Mouse (Mus musculus) liver, postnatal 0 days (tissue): ENCODE data around the gene Igf2bp1. TPM values are rescaled to one million over a fixed set of nuclear protein-coding genes. Genes with fewer than 3 reads are reported as not detected.

ENCODE experiments used
- ATAC-seq: fragments of 200-750 bp; cut with Nextera tagmentation; 2 replicates; pipeline ENCODE4 v1.8.0; 2017; ENCODE audit warnings: mild to moderate bottlenecking, moderate library complexity
- DNase-seq: peaks from one replicate; pipeline ENCODE4 v3.0.0-alpha.2; 2016
- H3K27ac ChIP-seq: fragments of 300-500 bp; sonication (generic); 2 replicates; pipeline ENCODE4 v1.5.1; 2014; ENCODE audit warnings: antibody characterized with exemption, moderate library complexity, mild to moderate bottlenecking, low read depth
- H3K27me3 ChIP-seq: fragments of 300-500 bp; sonication (generic); 2 replicates; pipeline ENCODE4 v1.6.1; 2014; ENCODE audit warnings: low read length, control low read depth, mixed read lengths; ENCODE audit not compliant: insufficient read depth
- H3K36me3 ChIP-seq: fragments of 300-500 bp; sonication (generic); replicated peaks from 2 replicates; pipeline ENCODE4 v1.6.1; 2014; ENCODE audit warnings: mild to moderate bottlenecking, control low read depth, low read length, moderate library complexity, mixed read lengths; ENCODE audit not compliant: insufficient read depth
- H3K4me1 ChIP-seq: fragments of 300-500 bp; sonication (generic); 2 replicates; pipeline ENCODE4 v1.6.1; 2014; ENCODE audit warnings: antibody characterized with exemption, mild to moderate bottlenecking, control low read depth; ENCODE audit not compliant: insufficient read depth
- H3K4me2 ChIP-seq: fragments of 300-500 bp; sonication (generic); 2 replicates; pipeline ENCODE4 v1.6.1; 2014; ENCODE audit warnings: low read depth, mild to moderate bottlenecking, low read length, moderate library complexity, mixed read lengths
- H3K4me3 ChIP-seq: fragments of 300-500 bp; sonication (generic); 2 replicates; pipeline ENCODE4 v1.5.1; 2014; ENCODE audit warnings: low read depth, low read length
- H3K9ac ChIP-seq: fragments of 300-500 bp; sonication (generic); replicated peaks from 2 replicates; pipeline ENCODE4 v1.6.1; 2014; ENCODE audit warnings: mild to moderate bottlenecking, moderate library complexity
- H3K9me3 ChIP-seq: fragments of 300-500 bp; sonication (generic); 2 replicates; pipeline ENCODE4 v1.6.1; 2016; ENCODE audit warnings: mild to moderate bottlenecking, control low read depth, low read length, mixed read lengths
- CTCF ChIP-seq: sonication (generic); IDR thresholded peaks from 2 replicates; pipeline ENCODE4 v1.5.1; 2016; ENCODE audit warnings: antibody characterized with exemption, low read depth
- EP300 ChIP-seq: IDR thresholded peaks from 2 replicates; pipeline ENCODE4 v1.6.1; 2016; ENCODE audit warnings: antibody characterized with exemption, low read depth, mild to moderate bottlenecking
- WGBS: fragments of 180-500 bp; shearing (Covaris S2); extraction: QIAGEN DNeasy Blood & Tissue Kit; methylation state at CpG from one replicate; pipeline ENCODE4 v1.1.7; 2014; ENCODE audit not compliant: insufficient replicate concordance; 5-methylcytosine and 5-hydroxymethylcytosine counted together
- polyA plus RNA-seq: library from polyadenylated mRNA; unstranded; fragments of >200 nt; fragmentation: Nextera tagmentation; extraction: Ambion mirVana; gene quantifications from 2 replicates; pipeline ENCODE4 v1.2.1, GENCODE M21; 2015

The Igf2bp1 gene
- polyA plus RNA-seq, 1 experiment from 2014 or later: 2.8 TPM

GRCm38 (mm10) chr11:96044803-96045567 lies 39.2 kb upstream of the Igf2bp1 start:
- ATAC-seq (peak; percentile 69), DNase-seq (no peak)
- TF ChIP-seq CTCF (no peak), EP300 (no peak)
- no peaks in the 10 kb centered on the region for H3K9me3 ChIP-seq
- no peak overlapping the region for H3K4me3 ChIP-seq
- H3K27ac ChIP-seq: no peak overlapping the region
- peaks cover 55% of the 10 kb centered on the region for H3K36me3 ChIP-seq
- no peak overlapping the region for H3K4me2 ChIP-seq
- no peaks in the 10 kb centered on the region for H3K27me3 ChIP-seq
- no peak overlapping the region for H3K9ac ChIP-seq
- WGBS: 85% methylated on average over 11 of the region's 11 CpGs
- H3K4me1 ChIP-seq: peaks cover 2% of the 10 kb centered on the region; the same call in 1 of the 2 replicates

GRCm38 (mm10) chr11:96038560-96038959 lies 32.8 kb upstream of the Igf2bp1 start:
- no peak for ATAC-seq
- Histone ChIP-seq H3K4me2 (no peak overlapping the region), H3K9ac (no peak overlapping the region), H3K4me1 (peaks cover 12% of the 10 kb centered on the region), H3K9me3 (no peaks in the 10 kb centered on the region), H3K36me3 (peaks cover 24% of the 10 kb centered on the region), H3K27ac (no peak overlapping the region), H3K27me3 (no peaks in the 10 kb centered on the region), H3K4me3 (no peak overlapping the region)
- 48% methylated on average over 1 of the region's 1 CpGs for WGBS
- DNase-seq: no peak
- TF ChIP-seq EP300: no peak
- TF ChIP-seq CTCF: no peak

GRCm38 (mm10) chr11:96037499-96037898 lies 31.8 kb upstream of the Igf2bp1 start:
- Histone ChIP-seq H3K4me3 (no peak overlapping the region), H3K36me3 (peaks cover 20% of the 10 kb centered on the region), H3K4me2 (no peak overlapping the region), H3K27ac (no peak overlapping the region), H3K4me1 (peaks cover 12% of the 10 kb centered on the region), H3K9me3 (no peaks in the 10 kb centered on the region), H3K27me3 (no peaks in the 10 kb centered on the region), H3K9ac (no peak overlapping the region)
- DNase-seq: no peak
- 70% methylated on average over 5 of the region's 5 CpGs for WGBS
- TF ChIP-seq EP300 (no peak), CTCF (no peak)
- no peak for ATAC-seq

GRCm38 (mm10) chr11:96035133-96035532 lies 29.4 kb upstream of the Igf2bp1 start:
- Histone ChIP-seq H3K4me1 (peaks cover 15% of the 10 kb centered on the region), H3K9ac (peak overlapping the region; percentile 76), H3K27ac (peak overlapping the region; percentile 8; the same call in 1 of the 2 replicates), H3K27me3 (no peaks in the 10 kb centered on the region), H3K4me2 (peak overlapping the region; percentile 67), H3K9me3 (no peaks in the 10 kb centered on the region), H3K4me3 (peak overlapping the region; percentile 80), H3K36me3 (peaks cover 15% of the 10 kb centered on the region)
- DNase-seq (no peak), ATAC-seq (peak; percentile 53)
- WGBS: 3% methylated on average over 6 of the region's 6 CpGs
- TF ChIP-seq CTCF (no peak), EP300 (no peak)

- Histone ChIP-seq H3K27ac (peak within 1 kb of the TSS; percentile 63), H3K4me1 (peaks cover 15% of the 10 kb centered on the region), H3K9me3 (no peaks in the 10 kb centered on the region), H3K27me3 (no peaks in the 10 kb centered on the region), H3K36me3 (peaks cover 15% of the 10 kb centered on the region), H3K4me2 (peak within 1 kb of the TSS; percentile 67), H3K9ac (peak within 1 kb of the TSS; percentile 76), H3K4me3 (peak within 1 kb of the TSS; percentile 80)
- no peak; the same call in 1 of the 2 replicates for TF ChIP-seq EP300
- no peak for TF ChIP-seq CTCF
- ATAC-seq (peak; percentile 92), DNase-seq (peak; percentile 96)
- under 1% methylated on average over 29 of the region's 29 CpGs for WGBS
Measured at GRCm38 (mm10) chr11:96034596-96035052, 28.9 kb upstream of the Igf2bp1 start, which contains the start of gene Snf8. TSS of gene Snf8 (plus strand) at chr11:96034885.

- ATAC-seq (no peak), DNase-seq (no peak)
- no peak for TF ChIP-seq CTCF
- TF ChIP-seq EP300: no peak
- peaks cover 11% of the 10 kb centered on the region for H3K36me3 ChIP-seq
- 50% methylated on average over 8 of the region's 8 CpGs for WGBS
- H3K4me3 ChIP-seq: peak overlapping the region; percentile 80
- no peaks in the 10 kb centered on the region for H3K9me3 ChIP-seq
- peak overlapping the region; percentile 63 for H3K27ac ChIP-seq
- peaks cover 15% of the 10 kb centered on the region for H3K4me1 ChIP-seq
- peak overlapping the region; percentile 76 for H3K9ac ChIP-seq
- peak overlapping the region; percentile 67 for H3K4me2 ChIP-seq
- H3K27me3 ChIP-seq: no peaks in the 10 kb centered on the region
Measured at GRCm38 (mm10) chr11:96034116-96034515, 28.4 kb upstream of the Igf2bp1 start.
